18 mouse cellular contexts compared by ENCODE assay signal in the genomic region with DNA sequence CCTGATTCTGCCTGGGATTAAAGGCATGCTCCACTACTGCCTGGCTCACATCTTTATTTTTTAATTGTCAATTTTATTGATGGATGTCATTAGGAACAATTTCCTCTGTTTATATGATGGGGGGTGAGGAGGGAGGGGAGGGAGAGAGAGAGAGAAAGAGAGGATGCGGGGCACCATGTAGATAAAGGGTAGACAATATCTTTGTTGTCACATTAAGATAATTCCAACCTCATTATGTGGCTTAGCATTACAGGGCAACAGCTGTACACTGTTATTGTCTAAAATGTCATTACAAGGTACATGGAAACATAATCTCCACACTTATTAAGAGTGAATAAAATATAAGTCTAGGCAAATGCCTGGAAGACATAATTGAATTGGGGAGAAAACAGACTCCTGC. TPM values are rescaled to one million over a fixed set of nuclear protein-coding genes. Genes with fewer than 3 reads are reported as not detected.
DNase-seq lines count a peak whose midpoint lies in the region; ATAC-seq lines count a peak whose summit lies in the region.
"Had no signal": no experiment of that assay in that cellular context is flagged by ENCODE, and none has a peak within 500 bp of the region (broad histone marks: within the 10 kb centered on the region; RNA-seq: fewer than 3 reads in every experiment).

No protein-coding gene starts in this region.

- no peak overlapping the region for H3K9ac ChIP-seq in forebrain, embryonic 11.5 days (ENCODE audit: low read length)
- H3K9ac ChIP-seq in forebrain, embryonic 12.5 days, result no peak overlapping the region
- H3K9ac ChIP-seq in hindbrain, embryonic 13.5 days, result no peak overlapping the region
- no peak overlapping the region for H3K9ac ChIP-seq in lung, embryonic 16.5 days (ENCODE audit: low read length)
- H3K9ac ChIP-seq in liver, embryonic 12.5 days, result no peak overlapping the region
- H3K9ac ChIP-seq: heart, embryonic 13.5 days; hindbrain, embryonic 12.5 days had no signal

- no peaks in the 10 kb centered on the region for H3K4me1 ChIP-seq in forebrain, embryonic 11.5 days (replicated peaks; ENCODE audit: control insufficient read depth, insufficient read depth, low read length)
- no peaks in the 10 kb centered on the region for H3K4me1 ChIP-seq in forebrain, embryonic 12.5 days
- H3K4me1 ChIP-seq in hindbrain, embryonic 13.5 days (replicated peaks), result no peaks in the 10 kb centered on the region
- H3K4me1 ChIP-seq in hindbrain, embryonic 10.5 days (replicated peaks), result no peaks in the 10 kb centered on the region
- no peaks in the 10 kb centered on the region for H3K4me1 ChIP-seq in lung, embryonic 16.5 days (replicated peaks; ENCODE audit: control insufficient read depth, insufficient read depth, low read length)
- H3K4me1 ChIP-seq in liver, embryonic 12.5 days, result no peaks in the 10 kb centered on the region
- H3K4me1 ChIP-seq: heart, embryonic 13.5 days; hindbrain, embryonic 12.5 days had no signal

- WGBS in forebrain, embryonic 11.5 days, result 93% methylated on average over 1 of the region's 1 CpGs
- WGBS in forebrain, embryonic 12.5 days, result 81% methylated on average over 1 of the region's 1 CpGs
- 82% methylated on average over 1 of the region's 1 CpGs for WGBS in hindbrain, embryonic 13.5 days
- WGBS in hindbrain, embryonic 10.5 days, result 90% methylated on average over 1 of the region's 1 CpGs
- WGBS in lung, embryonic 16.5 days, result 48% methylated on average over 1 of the region's 1 CpGs
- 67% methylated on average over 1 of the region's 1 CpGs for WGBS in liver, embryonic 12.5 days (ENCODE audit: insufficient replicate concordance)

- no peak overlapping the region for H3K27ac ChIP-seq in forebrain, embryonic 11.5 days (ENCODE audit: low read depth, low read length)
- H3K27ac ChIP-seq in forebrain, embryonic 12.5 days, result no peak overlapping the region
- H3K27ac ChIP-seq in hindbrain, embryonic 13.5 days, result no peak overlapping the region
- H3K27ac ChIP-seq in hindbrain, embryonic 10.5 days, result no peak overlapping the region
- no peak overlapping the region for H3K27ac ChIP-seq in lung, embryonic 16.5 days (ENCODE audit: low read length)
- H3K27ac ChIP-seq in liver, embryonic 12.5 days, result no peak overlapping the region
- H3K27ac ChIP-seq: heart, embryonic 13.5 days; hindbrain, embryonic 12.5 days had no signal

- H3K4me3 ChIP-seq in forebrain, embryonic 11.5 days (ENCODE audit: low read depth, low read length), result no peak overlapping the region
- H3K4me3 ChIP-seq in forebrain, embryonic 12.5 days (replicated peaks), result no peak overlapping the region
- H3K4me3 ChIP-seq in hindbrain, embryonic 13.5 days, result no peak overlapping the region
- H3K4me3 ChIP-seq in hindbrain, embryonic 10.5 days, result no peak overlapping the region
- H3K4me3 ChIP-seq in lung, embryonic 16.5 days (ENCODE audit: low read length), result no peak overlapping the region
- H3K4me3 ChIP-seq in liver, embryonic 12.5 days, result no peak overlapping the region
- H3K4me3 ChIP-seq: heart, embryonic 13.5 days; hindbrain, embryonic 12.5 days had no signal

- ATAC-seq in forebrain, embryonic 11.5 days (replicated peaks; ENCODE audit: low FRiP score), result peak; percentile 27; the same call in 1 of the 2 replicates
- no peak for ATAC-seq in forebrain, embryonic 12.5 days (ENCODE audit: low FRiP score)
- ATAC-seq in hindbrain, embryonic 13.5 days (ENCODE audit: low FRiP score), result peak; percentile 24; the same call in 1 of the 2 replicates
- ATAC-seq in lung, embryonic 16.5 days (ENCODE audit: low read depth), result 0 out of 2 replicates have a peak, but pooled peaks have one; percentile 17
- ATAC-seq in liver, embryonic 12.5 days, result no peak
- ATAC-seq: intestine, embryonic 16.5 days had no signal

- H3K27me3 ChIP-seq in forebrain, embryonic 11.5 days (ENCODE audit: control insufficient read depth, insufficient read depth, low read length), result no peaks in the 10 kb centered on the region
- no peaks in the 10 kb centered on the region for H3K27me3 ChIP-seq in forebrain, embryonic 12.5 days
- no peaks in the 10 kb centered on the region for H3K27me3 ChIP-seq in hindbrain, embryonic 13.5 days
- no peaks in the 10 kb centered on the region for H3K27me3 ChIP-seq in hindbrain, embryonic 10.5 days (ENCODE audit: insufficient read depth, poor library complexity, severe bottlenecking)
- no peaks in the 10 kb centered on the region for H3K27me3 ChIP-seq in lung, embryonic 16.5 days (ENCODE audit: control insufficient read depth, insufficient read depth, low read depth, low read length)
- no peaks in the 10 kb centered on the region for H3K27me3 ChIP-seq in liver, embryonic 12.5 days (replicated peaks)
- H3K27me3 ChIP-seq: heart, embryonic 13.5 days; hindbrain, embryonic 12.5 days had no signal

- peaks cover 5% of the 10 kb centered on the region; the same call in 1 of the 2 replicates for H3K36me3 ChIP-seq in forebrain, embryonic 11.5 days (ENCODE audit: control insufficient read depth, insufficient read depth, low read length)
- peaks cover 13% of the 10 kb centered on the region for H3K36me3 ChIP-seq in forebrain, embryonic 12.5 days (replicated peaks)
- peaks cover 16% of the 10 kb centered on the region for H3K36me3 ChIP-seq in hindbrain, embryonic 13.5 days
- peaks cover 37% of the 10 kb centered on the region for H3K36me3 ChIP-seq in hindbrain, embryonic 10.5 days
- H3K36me3 ChIP-seq in lung, embryonic 16.5 days (ENCODE audit: control insufficient read depth, insufficient read depth, low read length), result peaks cover 12% of the 10 kb centered on the region
- peaks cover 25% of the 10 kb centered on the region for H3K36me3 ChIP-seq in liver, embryonic 12.5 days

- no peak overlapping the region for H3K4me2 ChIP-seq in forebrain, embryonic 11.5 days (ENCODE audit: low read depth, low read length, severe bottlenecking)
- H3K4me2 ChIP-seq in forebrain, embryonic 12.5 days, result no peak overlapping the region
- no peak overlapping the region for H3K4me2 ChIP-seq in hindbrain, embryonic 13.5 days
- H3K4me2 ChIP-seq in lung, embryonic 16.5 days (ENCODE audit: low read depth, low read length), result no peak overlapping the region
- H3K4me2 ChIP-seq in liver, embryonic 12.5 days, result no peak overlapping the region
- H3K4me2 ChIP-seq: heart, embryonic 13.5 days; hindbrain, embryonic 12.5 days had no signal

- DNase-seq in forebrain, embryonic 11.5 days (ENCODE audit: low spot score), result no peak
- no peak for DNase-seq in hindbrain, embryonic 10.5 days (ENCODE audit: low spot score)
- no peak for DNase-seq in lung, postnatal 4 days
- DNase-seq in MN1 (ENCODE audit: low spot score), result peak; percentile 12
- DNase-seq: adrenal gland, adult 2 months; adrenal gland, postnatal 25 days; cerebellum, adult 18-20 months; cerebellum, postnatal 10 days; gastrocnemius, postnatal 36 days; heart, adult 11 months; heart, postnatal 36 days had no signal

- no peaks in the 10 kb centered on the region for H3K9me3 ChIP-seq in forebrain, embryonic 11.5 days (ENCODE audit: control insufficient read depth, low read length)
- H3K9me3 ChIP-seq in forebrain, embryonic 12.5 days, result no peaks in the 10 kb centered on the region
- no peaks in the 10 kb centered on the region for H3K9me3 ChIP-seq in hindbrain, embryonic 13.5 days
- H3K9me3 ChIP-seq in hindbrain, embryonic 10.5 days, result peaks cover 9% of the 10 kb centered on the region
- peaks cover 2% of the 10 kb centered on the region; the same call in 1 of the 2 replicates for H3K9me3 ChIP-seq in lung, embryonic 16.5 days (ENCODE audit: control insufficient read depth, low read length)
- no peaks in the 10 kb centered on the region for H3K9me3 ChIP-seq in liver, embryonic 12.5 days (replicated peaks)

RNA-seq across cellular contexts. Expression of gene Ythdc1, which starts 35.5 kb away (rescaled TPM):
- polyA plus RNA-seq in forebrain, embryonic 11.5 days (2014; fragmentation: Nextera tagmentation; extraction: Ambion mirVana), result 51.2 and 57.9 TPM in 2 replicates
- polyA plus RNA-seq in forebrain, embryonic 12.5 days (2016; fragmentation: Nextera tagmentation; extraction: Ambion mirVana), result 54.1 and 55.4 TPM in 2 replicates
- 41.0 and 42.4 TPM in 2 replicates for polyA plus RNA-seq in hindbrain, embryonic 13.5 days (2015; fragmentation: Nextera tagmentation; extraction: Ambion mirVana)
- 26.8 and 41.0 TPM in 2 replicates for polyA plus RNA-seq in hindbrain, embryonic 10.5 days (2016; fragmentation: Nextera tagmentation; extraction: Ambion mirVana)
- polyA plus RNA-seq in lung, embryonic 16.5 days (2015; fragmentation: Nextera tagmentation; extraction: Ambion mirVana), result 33.7 and 34.6 TPM in 2 replicates
- 23.2 and 23.9 TPM in 2 replicates for polyA plus RNA-seq in liver, embryonic 12.5 days (2016; fragmentation: Nextera tagmentation; extraction: Ambion mirVana)

Comparison
In these comparisons a context has a peak if more than half of its experiments do, and no peak if none do; other contexts are left out.
1. ATAC-seq: peak in forebrain, embryonic 11.5 days (single experiment), hindbrain, embryonic 13.5 days (single experiment) and lung, embryonic 16.5 days (single experiment); none in forebrain, embryonic 12.5 days (single experiment) and liver, embryonic 12.5 days (single experiment).